Mouse (Mus musculus) lung, adult 2 months (tissue): ENCODE data around the gene Zik1.

Source experiments
- CTCF ChIP-seq: fragments of 200-500 bp; IDR thresholded peaks from 2 replicates; pipeline ENCODE4 v1.5.1; 2011; ENCODE audit warnings: mild to moderate bottlenecking, low read length, control low read depth; ENCODE audit not compliant: insufficient read depth
- POLR2A ChIP-seq: fragments of 200-500 bp; IDR thresholded peaks from 2 replicates; pipeline ENCODE4 v1.6.1; 2011; ENCODE audit warnings: low read depth, mild to moderate bottlenecking, control low read depth, low read length, borderline replicate concordance; ENCODE audit errors: extremely low read depth

- TF ChIP-seq CTCF (no peak), POLR2A (no peak)
These were observed 15.4 kb downstream of the Zik1 start for GRCm38 (mm10) chr7:10479813-10480212.
